Mouse (Mus musculus) CD4-positive helper T cell, adult 2 months (primary cell): Measurements from ENCODE around the gene Trim29.

Source experiments
- DNase-seq: peaks from one replicate; pipeline ENCODE4 v3.0.0-alpha.2; 2012; ENCODE audit warnings: low read depth, missing footprints, low spot score

Gene Trim29

DNA sequence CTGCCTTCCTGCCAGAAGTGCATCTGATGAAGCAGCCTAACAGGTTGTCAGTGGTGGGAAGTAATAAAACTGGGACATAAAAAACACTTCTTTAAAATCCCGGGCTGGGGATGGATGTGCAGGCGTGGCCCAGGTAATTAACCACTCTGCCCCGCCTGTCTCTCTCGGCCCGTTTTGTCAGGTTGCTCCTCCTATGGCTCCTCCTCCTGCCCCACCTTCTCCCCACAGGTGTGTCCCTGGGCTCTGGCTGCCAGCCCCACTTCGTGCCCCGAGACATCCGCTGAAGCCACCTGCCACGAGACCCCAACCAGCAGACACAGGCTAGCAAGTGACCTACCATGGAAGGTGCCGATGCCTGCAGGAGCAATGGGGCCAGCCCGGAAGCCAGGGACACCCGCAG is at the start of gene Trim29:
Gene Trim29, plus strand, starts transcription at position 311 of the 400 bp plus-strand sequence.
- DNase-seq: no peak

- DNase-seq: no peak
These were observed 49.3 kb upstream of the Trim29 start for GRCm38 (mm10) chr9:43261124-43261907.

GRCm38 (mm10) chr9:43261941-43262340 is 48.7 kb upstream of the Trim29 start:
- no peak for DNase-seq

DNA sequence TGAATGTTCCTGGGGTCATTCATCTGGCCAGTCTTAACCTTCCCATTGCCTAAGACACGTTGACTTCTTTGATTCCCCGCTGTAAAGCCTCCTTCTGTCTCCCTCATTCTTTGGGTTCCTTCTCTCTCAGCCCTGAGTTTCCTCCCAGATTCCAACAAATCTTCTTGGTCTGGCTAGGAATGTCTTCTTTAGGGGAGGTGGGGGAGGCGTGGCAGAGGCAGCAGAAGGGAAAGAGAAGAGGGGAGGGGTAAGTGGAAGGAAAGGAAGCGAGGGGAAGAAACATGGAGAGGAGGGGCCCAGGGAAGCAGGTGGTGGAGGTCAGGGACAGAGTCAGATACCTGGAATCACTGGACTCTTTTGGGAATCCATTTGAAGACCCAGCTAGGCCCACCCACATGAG is 48.3 kb upstream of the Trim29 start:
- no peak for DNase-seq

DNA sequence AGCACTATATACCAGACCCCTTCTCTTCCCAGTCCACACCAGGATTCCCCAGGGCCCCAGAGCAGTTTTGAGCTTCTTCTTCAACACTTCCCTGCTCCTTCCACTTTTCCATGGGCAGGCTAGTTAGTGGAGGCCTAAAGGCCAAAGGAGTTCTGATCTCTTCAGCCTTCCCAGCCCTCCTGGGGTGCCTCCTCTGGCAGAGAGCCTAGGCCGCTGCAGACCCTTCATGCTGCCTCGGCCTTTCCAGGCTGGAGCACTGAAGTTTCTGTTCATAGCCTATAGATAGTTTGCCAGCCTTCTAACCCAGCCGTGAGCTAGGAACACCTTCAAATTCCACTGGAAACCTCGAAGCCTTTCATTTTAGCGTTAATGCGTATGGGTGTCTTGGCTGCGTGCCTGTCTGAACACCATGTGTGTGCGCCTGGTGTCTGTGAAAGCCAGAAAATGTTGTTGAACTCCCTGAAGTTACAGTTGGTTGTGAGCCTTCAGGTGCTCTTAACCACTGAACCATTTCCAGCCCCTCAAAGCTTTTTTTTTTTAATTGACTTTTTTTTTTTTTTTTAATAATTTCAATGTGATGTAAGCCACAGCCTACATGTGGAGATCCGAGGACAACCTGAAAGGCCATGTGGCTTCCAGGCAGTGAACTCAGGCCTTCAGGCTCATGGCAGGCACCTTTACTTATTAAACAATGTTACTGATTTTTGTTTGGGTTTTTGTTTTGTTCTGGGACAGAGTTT is 47.7 kb upstream of the Trim29 start:
- no peak for DNase-seq

- no peak for DNase-seq
These were observed 46.6 kb upstream of the Trim29 start for GRCm38 (mm10) chr9:43263946-43264451.

GRCm38 (mm10) chr9:43265194-43265593 is 45.5 kb upstream of the Trim29 start:
- no peak for DNase-seq

GRCm38 (mm10) chr9:43267357-43267756 is 43.3 kb upstream of the Trim29 start:
- DNase-seq: peak; percentile 42

GRCm38 (mm10) chr9:43269166-43269565 is 41.5 kb upstream of the Trim29 start:
- DNase-seq: no peak

- no peak for DNase-seq
These were observed 39.9 kb upstream of the Trim29 start for GRCm38 (mm10) chr9:43270723-43271252.

DNA sequence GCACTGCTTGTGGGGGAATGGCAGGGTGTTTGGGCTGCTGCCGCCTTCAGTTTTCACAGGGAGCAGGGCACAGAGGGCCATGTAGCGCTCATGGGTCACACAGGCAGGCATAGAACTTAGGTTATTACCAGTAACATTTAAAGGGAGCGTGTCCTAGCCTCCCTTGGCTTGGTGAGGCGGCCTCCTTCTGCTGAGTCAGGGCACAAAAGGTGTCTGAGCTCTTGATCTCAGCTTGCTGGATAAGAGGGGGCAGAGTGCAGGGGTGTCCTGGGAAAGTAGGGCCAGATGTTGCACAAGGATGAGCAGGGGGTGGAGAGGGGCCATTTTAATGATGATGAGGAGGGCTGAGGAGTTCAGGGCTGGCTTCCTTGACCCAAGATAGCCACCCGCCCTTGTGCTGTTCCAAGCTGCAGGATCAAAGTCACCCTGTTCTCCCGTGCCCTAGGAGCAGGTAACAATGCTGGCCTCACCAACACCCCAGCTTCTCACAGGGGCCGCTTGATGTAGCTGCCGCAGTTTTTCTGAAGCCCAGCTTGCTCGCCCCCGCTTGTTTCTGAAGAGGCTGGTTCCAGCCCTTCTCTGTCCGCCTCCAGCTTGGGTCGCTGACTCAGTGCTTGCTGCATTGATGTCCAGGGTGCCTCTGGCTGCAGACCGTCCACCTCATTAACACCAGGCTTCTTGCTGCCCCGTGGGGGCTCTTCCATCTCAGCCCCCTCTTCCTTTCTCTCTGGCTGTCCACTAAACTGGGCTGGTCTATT is 38.7 kb upstream of the Trim29 start:
- no peak for DNase-seq

DNA sequence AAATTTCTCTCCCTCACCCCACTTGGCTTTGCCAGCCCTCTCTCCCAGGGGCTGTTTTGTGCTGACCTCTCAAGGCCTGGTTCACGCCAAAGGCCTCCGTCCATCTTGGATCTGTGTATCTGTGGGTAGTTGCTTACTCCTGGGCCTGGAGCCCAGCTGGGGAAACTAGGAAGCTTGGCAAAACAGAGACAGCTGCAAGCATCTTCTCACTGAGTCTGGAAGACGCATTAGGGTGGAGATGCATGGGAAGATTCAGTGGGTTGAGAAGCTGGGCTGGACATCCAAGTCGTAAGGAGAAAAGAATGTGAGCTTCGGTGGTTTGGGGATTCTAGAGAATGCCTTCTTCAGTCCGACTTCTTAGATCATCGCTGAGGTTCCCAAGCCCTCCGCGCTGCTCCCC is 36.9 kb upstream of the Trim29 start:
- no peak for DNase-seq

DNA sequence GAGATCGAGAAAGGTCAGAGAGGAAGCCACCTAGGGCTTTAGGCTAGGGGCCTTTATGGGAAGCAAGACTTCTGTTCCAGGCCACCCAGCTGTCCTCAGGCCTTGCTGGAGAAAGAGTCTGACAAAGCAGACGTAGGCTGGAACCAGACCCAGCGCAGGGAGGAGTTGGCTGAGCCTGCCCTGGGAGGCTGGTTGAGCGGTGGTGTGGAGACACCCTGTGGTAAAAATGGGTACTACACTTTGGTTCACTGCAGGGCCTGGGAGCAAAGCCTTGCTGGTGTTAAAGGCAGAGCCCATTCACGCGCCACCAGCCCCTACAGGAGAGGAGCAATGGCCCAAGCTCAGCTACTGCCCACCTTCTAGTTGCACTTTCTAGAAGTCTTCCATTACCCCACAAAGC is 26.4 kb upstream of the Trim29 start:
- DNase-seq: peak; percentile 57

- DNase-seq: no peak
These were observed 25.4 kb upstream of the Trim29 start for GRCm38 (mm10) chr9:43285281-43285680.

DNA sequence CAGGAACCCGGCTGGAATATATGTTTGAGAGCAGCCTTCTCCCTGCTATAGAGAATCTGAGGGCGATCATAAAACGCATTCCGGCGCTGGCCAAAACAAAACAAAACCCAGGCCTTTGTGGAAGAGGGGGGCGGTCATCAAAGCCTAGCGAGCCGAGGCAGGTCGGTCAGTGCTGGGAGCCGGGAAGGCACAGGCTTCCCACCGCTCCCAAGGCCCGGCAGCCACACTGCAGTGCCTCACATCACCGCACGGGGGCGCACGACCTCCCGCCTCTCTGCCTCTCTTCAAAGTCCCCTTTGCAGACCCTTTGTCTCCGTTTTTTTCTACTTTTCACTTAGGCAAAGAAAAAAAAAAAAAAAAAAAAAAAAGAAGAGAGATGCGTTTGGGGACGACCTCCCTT is 23.8 kb upstream of the Trim29 start:
- no peak for DNase-seq

DNA sequence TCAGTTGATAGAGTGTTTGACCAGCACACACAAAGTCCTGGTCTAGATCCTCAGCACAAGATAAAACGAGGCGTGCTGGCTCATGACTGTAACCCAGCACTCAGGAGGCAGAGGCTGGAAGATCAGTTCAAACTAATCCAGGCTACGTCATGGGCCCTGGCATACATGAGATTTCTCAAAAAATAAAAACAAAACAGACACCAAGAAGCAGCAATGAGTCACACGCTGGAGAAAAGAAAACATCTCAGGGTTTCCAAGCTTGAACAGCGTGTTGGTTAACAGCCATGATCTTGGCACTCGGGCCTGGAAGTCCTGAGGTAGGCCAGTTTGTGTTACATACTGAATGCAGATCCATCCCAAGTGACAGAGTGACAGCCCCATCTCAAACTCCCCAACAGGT is 17.6 kb upstream of the Trim29 start:
- DNase-seq: no peak

DNA sequence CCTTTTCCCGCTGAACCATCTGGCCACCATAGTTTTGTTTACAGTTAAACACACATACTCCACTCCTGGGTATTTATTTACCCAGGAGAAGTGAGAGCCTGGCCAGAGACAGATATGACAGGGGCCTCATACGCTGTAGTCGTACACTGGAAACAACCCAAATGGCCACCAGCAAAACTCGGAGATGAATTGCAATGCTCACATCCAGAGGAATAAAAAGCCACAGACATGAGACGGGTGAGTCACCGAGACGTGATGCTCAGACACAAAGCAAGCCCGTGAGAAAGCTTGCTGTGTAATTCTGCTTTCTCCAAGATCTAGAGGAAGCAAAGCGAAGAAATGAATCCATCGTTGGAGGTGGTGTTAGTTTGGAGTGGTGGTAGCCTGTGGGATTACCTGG is 10.3 kb upstream of the Trim29 start:
- no peak for DNase-seq

- DNase-seq: no peak
These were observed 7.7 kb upstream of the Trim29 start for GRCm38 (mm10) chr9:43302989-43303388.

- DNase-seq: no peak
These were observed 4.8 kb upstream of the Trim29 start for GRCm38 (mm10) chr9:43305882-43306281.

GRCm38 (mm10) chr9:43309087-43309872 is 1.4 kb upstream of the Trim29 start:
- no peak for DNase-seq

- DNase-seq: no peak
These were observed 1.5 kb downstream of the Trim29 start for GRCm38 (mm10) chr9:43312190-43312589.
